Mouse (Mus musculus) activated CD4-positive, CD25-positive, alpha-beta regulatory T cell, adult 4 months (primary cell): ENCODE data around the gene Gm5157. TPM values are rescaled to one million over a fixed set of nuclear protein-coding genes. Genes with fewer than 3 reads are reported as not detected.
"Not testable (repeated sequence)": the region's sequence is repeated elsewhere in the genome, so short reads cannot be mapped to it uniquely, and the experiment has no call there.

Experiments
- ATAC-seq: one replicate; pipeline ENCODE4 v1.8.0; 2017
- polyA plus RNA-seq, 2 experiments: library from polyadenylated mRNA; unstranded; fragments of 100-300 nt; shearing (Covaris generic); gene quantifications; one replicate each; pipeline ENCODE4 v1.2.1; 2017

The Gm5157 gene
- polyA plus RNA-seq = not detected

- not testable (repeated sequence) for ATAC-seq
Observed at GRCm38 (mm10) chr7:21190323-21190722, at the start of gene Gm5157. Gene Gm5157, minus strand, starts transcription at chr7:21190423.

GRCm38 (mm10) chr7:21161885-21162284 lies 28.3 kb downstream of the Gm5157 start, which contains the start of gene Vmn1r123:
Gene Vmn1r123, plus strand, starts transcription at chr7:21162185.
- not testable (repeated sequence) for ATAC-seq

Other genes starting within 250 kb of the Gm5157 start
- not detected for gene Vmn1r119, start 178.0 kb downstream of the Gm5157 start, polyA plus RNA-seq
- gene Vmn1r120, start 136.6 kb downstream of the Gm5157 start, polyA plus RNA-seq = not detected
- not detected for gene Vmn1r121, start 91.9 kb downstream of the Gm5157 start, polyA plus RNA-seq
- gene Vmn1r122, start 56.3 kb downstream of the Gm5157 start, polyA plus RNA-seq = not detected
- gene Vmn1r123, start 28.2 kb downstream of the Gm5157 start, polyA plus RNA-seq = not detected
- gene Vmn1r124, start 70.2 kb upstream of the Gm5157 start, polyA plus RNA-seq = not detected
- gene Vmn1r125, start 81.8 kb upstream of the Gm5157 start, polyA plus RNA-seq = not detected
- gene Vmn1r126, start 111.0 kb upstream of the Gm5157 start, polyA plus RNA-seq = not detected
- not detected for gene Vmn1r127, start 129.4 kb upstream of the Gm5157 start, polyA plus RNA-seq
- gene Vmn1r128, start 158.9 kb upstream of the Gm5157 start, polyA plus RNA-seq = not detected
- gene Vmn1r129, start 170.9 kb upstream of the Gm5157 start, polyA plus RNA-seq = not detected
- gene Gm6882, start 242.3 kb upstream of the Gm5157 start, polyA plus RNA-seq = under 1 TPM in 1 of 2 experiments, not detected in 1; 0.62 TPM